Mouse (Mus musculus) retina, embryonic 14.5 days (tissue): Measurements from ENCODE around the gene Fut4.
"Not testable (repeated sequence)": the region's sequence is repeated elsewhere in the genome, so short reads cannot be mapped to it uniquely, and the experiment has no call there.

Source experiments
- DNase-seq: peaks from one replicate; pipeline ENCODE4 v3.0.0-alpha.2; 2015; ENCODE audit warnings: low spot score

The Fut4 gene

DNA sequence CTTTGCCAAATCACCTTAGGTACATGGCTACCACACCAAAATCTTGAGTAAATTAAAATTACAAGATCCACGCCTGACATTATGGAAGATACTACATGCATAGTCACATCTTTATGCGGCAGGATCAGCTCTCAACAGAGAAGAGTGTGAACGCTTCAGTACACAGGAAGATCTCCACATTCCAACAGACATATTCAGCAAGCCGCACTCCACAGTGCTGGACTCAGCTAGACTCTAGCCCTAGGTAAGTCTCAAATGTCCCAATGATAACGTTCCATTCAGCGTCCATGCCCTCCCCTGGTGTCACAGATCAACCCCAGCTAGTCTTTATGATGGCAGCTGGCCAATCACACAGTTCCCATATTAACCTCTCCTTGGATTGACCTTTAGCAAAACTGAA lies 26.2 kb downstream of the Fut4 start:
- DNase-seq = no peak

DNA sequence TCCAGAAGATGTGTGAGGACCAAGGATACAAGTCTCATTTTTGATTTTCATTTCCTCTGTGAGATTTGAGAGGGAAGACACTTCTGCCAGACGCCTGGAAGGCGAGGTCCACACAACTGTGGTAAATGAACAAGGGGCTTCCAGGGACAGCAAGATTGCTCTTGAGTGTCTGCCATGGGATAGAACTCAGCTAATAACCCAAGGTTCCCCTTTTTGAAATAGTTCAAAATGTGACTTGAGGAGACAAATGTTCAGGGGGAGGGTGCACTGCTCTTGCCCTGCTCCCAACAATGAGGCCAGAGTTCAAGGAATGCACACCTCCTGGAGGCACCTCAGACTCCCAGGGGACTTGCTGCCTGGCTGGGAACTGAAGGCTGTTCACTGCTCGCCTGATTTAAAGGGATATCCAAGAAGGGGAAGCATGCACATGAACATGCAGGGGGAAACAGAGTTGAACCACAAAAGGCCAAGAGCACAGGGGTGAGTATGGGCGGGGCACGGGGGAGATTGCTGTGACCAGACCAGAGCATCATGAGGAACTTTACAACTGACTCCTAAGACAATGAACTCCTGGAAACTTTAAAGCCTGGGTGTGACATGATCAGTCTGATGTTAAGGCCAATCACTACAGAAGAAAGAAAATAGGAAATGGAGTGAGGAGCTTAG lies 27.3 kb downstream of the Fut4 start:
- DNase-seq = no peak

DNA sequence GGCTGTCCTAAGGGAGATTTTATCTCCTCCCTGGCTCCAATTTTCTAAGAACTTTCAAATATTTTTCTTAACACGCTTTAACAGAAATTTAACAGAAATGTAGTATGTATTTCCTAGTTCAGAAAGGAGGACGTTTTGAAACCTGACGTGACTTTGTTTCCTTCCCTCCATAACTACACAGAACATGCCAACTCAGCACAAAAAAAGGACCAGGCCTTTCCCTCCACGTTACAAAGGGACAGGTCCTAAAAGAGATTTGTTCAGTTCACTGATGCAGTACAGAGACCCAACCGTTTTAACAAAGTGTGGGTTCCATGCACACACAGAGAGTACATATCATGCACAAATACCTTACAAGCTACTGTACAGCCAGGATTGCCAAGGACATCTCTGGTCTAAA lies 30.6 kb downstream of the Fut4 start:
- DNase-seq = no peak

DNA sequence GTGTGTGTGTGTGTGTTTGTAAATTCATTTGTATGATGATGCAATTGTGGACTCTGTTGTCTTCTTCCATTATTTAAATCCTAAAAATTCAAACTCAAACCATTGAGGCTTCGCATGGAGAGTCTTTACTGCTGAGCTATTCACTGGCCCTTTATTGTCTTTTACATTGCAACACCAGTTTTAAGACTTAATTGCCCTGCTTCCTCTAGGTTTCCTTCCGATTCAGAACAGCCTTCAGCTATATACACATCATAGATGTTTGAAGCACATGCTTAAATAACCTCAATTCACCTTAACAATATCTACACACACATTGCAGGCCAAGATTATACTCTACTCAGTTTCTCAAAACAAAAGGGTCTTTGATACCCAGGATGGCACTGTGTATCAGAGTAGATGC lies 31.8 kb downstream of the Fut4 start:
- no peak for DNase-seq

DNA sequence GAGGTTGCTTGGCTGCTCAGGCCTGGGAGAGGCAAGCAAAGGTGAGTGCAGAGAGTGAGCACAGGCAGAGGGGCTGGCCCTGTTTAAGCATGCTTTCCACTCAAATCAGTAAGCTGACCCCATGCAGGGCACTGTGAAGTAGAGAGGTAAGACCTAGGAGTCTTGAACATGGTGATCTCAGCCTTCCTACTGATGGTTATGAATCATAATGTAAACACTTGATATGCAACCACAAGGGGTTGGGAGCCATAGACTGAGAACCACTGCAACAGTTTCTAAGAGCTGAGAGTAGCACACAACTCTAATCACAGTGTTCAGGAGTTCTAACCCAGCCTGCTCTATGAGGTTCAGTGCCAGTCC lies 33.9 kb downstream of the Fut4 start:
- no peak for DNase-seq

DNA sequence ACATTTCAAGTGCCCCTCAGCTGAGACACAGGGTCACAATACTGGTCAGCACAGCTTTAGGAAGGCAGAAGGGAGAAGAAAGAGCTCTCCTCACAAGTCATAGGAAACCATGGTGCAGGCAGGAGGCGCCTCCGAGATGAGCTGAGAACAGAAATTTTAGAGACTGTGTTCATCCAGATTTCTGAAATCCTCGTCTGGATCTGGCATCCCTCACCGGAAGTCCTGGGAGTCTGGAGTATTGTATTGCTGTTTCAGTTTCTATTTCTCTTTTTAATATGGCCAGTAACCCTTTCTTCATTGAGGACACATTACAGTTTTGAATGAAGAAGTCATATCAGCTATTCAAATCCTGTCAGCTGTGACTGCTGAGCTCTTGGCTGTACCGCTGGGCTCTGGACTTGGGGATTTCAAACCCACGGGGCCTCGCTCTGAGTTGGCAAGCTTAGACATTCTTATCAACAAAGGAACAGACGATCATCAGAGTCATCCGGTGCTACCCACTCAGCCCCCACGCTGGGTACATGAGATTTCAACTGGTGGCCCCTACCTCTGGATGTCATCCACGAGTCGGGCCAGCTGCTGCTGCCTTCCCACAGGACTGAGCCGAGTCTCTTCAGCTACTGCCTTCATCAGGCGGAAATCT lies 34.4 kb downstream of the Fut4 start:
- DNase-seq = no peak

DNA sequence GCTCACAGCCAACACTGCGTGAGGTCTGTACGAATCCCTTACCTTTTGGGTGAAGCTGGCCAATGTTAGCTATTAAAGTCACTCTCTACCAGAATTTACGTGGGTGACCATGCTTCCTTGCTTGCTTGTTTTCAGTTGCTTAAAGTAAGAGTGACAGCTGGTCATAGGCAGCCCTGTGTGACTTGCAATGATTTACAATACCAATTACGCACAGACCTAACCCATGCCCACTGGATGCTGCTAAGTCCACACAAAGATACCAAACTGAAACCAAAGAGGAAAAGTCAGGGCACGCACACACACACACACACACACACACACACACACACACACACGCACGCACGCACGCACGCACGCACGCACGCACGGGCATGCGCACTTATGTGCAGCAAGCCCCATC lies 36.9 kb downstream of the Fut4 start:
- no peak for DNase-seq

DNA sequence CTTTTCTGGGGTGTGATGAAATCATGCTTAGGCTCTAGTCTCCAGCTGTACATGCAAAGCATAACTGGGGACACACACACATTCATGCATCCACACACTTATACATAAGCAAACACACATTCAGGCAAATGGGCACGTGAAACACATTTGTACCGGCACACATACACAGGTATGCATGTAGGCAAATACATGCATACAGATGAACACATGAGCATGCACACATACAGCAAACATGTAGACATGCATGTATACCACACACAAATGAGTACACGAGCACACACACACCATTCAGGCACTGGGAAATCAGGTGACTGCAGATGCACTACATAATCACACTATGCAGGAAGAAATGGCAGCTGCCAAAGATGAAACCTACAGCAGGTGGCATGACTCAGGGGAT lies 41.3 kb downstream of the Fut4 start:
- no peak for DNase-seq

DNA sequence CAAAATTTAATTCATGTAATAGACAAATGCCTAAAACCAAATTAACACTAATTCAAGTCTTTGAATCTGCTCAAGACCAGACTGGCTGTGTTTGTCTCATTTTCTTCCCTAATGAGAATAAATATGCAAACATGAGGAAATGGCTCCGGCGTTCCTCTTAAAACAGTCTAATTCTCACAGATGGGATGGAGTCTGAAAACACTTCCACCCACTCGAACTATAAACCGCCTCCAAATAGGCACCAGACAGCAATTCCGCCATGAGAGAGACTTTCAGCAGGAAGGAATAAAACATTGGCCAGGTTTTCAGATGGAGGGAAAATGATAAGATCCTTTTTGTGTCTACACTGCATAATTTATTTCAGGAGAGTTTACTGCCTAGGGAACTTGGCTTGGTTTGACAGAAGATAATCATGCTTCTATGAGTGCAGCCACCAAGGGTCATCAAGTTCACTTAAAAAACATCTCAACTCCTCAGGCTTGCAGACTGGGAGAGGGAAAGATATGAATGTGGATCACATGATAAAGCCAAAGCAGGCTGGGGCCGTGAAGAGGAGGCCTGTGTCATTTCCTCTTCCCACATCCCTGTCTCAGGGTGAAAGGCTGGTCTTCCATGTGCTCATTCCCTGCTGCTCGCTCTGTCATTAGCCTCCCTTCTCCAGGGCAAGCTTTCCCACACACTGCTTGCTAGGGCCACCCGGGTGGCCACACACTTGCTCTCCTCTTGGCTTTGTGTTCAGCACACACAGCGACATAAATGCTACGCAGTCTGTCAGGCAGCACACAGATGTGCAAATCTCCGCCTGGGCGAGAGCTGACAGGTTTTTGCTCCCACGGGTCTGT lies 46.7 kb downstream of the Fut4 start:
- DNase-seq = no peak

DNA sequence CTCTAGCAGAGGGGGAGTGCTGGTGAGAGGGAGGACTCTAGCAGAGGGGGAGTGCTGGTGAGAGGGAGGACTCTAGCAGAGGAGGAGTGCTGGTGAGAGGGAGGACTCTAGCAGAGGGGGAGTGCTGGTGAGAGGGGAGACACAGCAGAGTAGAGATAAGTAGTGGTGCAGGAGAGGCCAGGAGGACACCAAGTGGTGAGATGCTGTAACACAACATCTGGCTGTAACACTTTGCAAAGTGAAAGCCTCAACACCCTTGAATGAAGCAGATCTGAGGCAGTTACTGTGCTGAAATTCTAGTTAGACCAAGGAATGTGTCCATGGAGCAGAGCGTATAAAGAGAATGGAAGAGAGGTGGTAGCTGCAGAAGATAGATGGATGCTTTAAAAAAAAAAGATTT lies 51.4 kb downstream of the Fut4 start:
- not testable (repeated sequence) for DNase-seq

DNA sequence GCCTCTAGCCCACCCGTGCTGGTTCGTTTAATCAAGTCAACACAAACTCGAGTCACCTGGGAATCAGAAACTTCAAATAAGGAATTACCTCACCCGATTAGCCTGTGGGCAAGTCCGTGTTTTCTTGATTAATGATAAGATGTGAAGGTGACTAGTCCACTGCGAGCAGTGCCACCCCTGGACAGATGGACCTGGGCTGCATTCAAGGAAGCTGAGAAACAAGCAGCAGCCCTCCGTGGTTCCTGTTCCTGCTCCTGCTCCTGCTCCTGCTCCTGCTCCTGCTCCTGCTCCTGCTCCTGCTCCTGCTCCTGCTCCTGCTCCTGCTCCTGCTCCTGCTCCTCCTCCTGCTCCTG lies 52.9 kb downstream of the Fut4 start:
- no peak for DNase-seq

DNA sequence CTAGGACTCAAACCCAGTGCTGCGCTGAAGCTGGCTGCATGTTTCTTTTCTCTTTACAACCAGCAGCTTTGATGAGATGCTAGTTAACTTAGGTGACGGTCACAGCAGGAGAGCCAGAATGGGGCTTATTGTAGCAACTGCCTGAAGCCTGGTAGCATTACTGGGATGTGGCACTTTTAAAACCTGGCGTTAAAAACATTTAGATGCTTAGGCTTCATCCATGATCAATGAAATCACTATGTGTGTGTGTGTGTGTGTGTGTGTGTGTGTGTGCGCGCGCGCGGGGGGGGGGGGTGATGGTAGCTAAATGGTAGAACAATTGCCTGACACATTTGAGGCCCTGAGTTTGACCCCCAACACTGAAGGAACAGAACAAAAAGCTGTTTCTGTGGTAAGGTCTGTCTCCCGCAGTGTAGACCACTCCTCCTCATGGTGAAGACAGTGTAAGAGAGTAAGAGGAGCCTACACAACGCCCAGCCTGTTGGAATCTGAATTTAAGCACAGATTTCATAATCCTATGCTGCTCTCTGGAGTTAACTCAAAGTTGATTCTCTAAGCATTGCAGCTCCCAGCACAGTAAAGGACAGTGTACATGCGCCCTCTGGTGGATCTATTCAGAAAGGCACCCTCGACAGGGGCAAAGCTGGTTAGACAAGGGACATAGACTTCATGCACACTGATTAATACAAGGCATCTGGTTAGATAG lies 53.5 kb downstream of the Fut4 start:
- DNase-seq = peak; percentile 96
